Mouse (Mus musculus): ENCODE data around the gene Thumpd2. TPM values are rescaled to one million over a fixed set of nuclear protein-coding genes. Genes with fewer than 3 reads are reported as not detected.

Thumpd2 gene
- polyA plus RNA-seq, 1 experiment from 2014 or later, result 8.7 TPM

Other genes with a start within 250 kb of the Thumpd2 start
- gene Tmem178, start 120.5 kb downstream of the Thumpd2 start, polyA plus RNA-seq (2015; fragmentation: Nextera tagmentation; extraction: Ambion mirVana), result 5.5 TPM in 2 replicates

Measured in heart, embryonic 15.5 days (tissue).